Mouse (Mus musculus) thymus, postnatal 10 days (tissue): ENCODE measurements around the gene Pea15a.

Experiments used
- DNase-seq, 2 experiments: peaks; one replicate each; pipeline ENCODE4 v3.0.0; 2021; ENCODE audit warnings: low spot score in 2 of 2

The Pea15a gene

DNA sequence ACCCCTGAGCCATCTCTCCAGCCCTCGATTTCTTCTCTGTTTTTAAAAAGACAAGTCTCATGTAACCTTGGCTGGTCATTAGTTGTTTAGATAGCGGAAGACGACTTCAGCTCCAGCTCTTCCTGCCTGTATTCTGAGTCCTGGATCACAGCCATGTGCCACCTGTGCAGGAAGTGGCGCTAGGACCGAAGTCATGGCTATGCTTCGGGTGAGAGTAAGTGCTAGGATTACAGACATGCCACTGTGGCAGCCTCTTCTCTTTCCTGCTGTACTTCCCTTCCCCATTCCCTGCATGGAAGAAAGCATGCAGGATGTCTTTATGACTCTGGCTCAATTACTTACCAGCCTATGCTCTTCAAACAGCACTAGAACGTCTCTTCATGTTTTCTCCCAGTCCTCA is 27.5 kb downstream of the Pea15a start:
- no peak for DNase-seq

GRCm38 (mm10) chr1:172177791-172178190 is 28.8 kb downstream of the Pea15a start:
- DNase-seq = no peak

GRCm38 (mm10) chr1:172173181-172173580 is 33.4 kb downstream of the Pea15a start:
- DNase-seq = no peak

DNA sequence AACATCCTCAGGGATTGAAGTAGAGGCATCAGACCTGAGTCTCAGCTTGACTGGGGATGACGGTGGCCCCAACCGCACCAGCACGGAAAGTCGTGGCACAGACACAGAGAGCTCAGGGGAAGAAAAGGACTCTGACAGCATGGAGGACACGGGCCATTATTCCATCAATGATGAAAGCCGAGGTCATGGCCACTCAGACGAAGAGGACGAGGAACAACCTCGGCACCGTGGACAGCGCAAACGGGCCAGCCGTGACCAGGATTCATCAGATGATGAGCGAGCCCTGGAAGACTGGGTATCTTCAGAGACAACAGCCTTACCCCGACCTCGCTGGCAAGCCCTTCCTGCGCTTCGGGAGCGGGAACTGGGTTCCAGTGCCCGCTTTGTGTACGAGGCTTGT is 34.2 kb downstream of the Pea15a start:
- DNase-seq = no peak

DNA sequence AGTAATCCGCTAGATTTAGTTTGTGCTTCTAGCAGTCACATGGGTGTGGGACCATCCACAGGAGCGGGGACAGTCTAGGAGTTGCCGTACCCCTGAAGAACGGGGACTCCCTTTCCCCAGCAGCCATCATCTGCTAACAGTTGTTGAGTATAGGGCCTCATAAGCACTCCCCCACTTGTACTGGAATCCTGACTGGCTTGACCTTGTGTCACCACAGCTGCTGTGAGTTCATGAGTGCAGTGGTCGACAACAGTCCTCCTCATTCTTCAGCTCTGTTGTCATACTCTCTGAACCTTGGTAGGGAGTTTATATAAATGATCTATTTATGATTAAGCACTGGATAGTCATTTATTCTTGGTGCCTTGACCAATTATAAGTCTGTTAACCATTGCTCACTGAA is 36.8 kb downstream of the Pea15a start:
- DNase-seq = no peak

GRCm38 (mm10) chr1:172167911-172168310 is 38.7 kb downstream of the Pea15a start:
- DNase-seq = no peak

- no peak for DNase-seq
These were observed 43.6 kb downstream of the Pea15a start for GRCm38 (mm10) chr1:172162959-172163358.

DNA sequence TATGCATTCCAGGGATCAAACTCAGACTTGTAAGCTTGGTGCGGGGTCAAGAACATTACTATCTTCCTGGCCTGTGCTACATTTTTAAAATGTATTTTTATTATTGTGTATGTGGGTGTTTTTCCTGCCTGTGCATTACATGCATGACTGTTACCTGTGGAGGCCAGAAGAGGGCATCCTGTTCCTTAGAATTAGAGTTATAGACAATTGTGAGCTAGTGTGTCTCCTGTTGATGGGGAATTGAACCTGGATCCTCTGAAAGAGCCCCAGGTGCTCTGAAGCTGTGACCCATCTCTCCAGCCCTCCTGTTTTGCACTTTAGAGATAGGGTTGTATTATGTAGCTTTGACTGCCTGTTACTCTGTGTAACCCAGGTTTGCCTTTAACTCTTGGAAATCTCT is 44.6 kb downstream of the Pea15a start:
- no peak for DNase-seq

DNA sequence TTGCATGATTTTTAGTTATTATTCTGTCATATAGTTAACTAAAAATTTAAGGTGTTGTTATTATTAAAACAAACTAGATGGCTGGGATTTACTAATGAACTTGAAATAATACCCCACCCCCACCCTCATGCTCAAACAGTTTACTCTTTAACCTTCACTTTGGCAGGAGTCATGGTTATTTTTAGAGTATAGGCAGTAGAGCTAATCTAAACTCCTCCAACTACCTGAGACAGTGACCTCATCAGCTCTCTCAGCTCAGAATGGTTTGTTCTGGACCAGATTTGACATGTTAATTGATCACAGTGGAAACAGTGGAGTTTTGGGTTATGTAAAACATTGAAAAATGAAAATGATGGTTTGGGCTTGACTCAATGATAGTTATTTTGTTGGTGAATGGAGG is 46.1 kb downstream of the Pea15a start:
- no peak for DNase-seq

GRCm38 (mm10) chr1:172159970-172160369 is 46.6 kb downstream of the Pea15a start:
- DNase-seq = no peak

DNA sequence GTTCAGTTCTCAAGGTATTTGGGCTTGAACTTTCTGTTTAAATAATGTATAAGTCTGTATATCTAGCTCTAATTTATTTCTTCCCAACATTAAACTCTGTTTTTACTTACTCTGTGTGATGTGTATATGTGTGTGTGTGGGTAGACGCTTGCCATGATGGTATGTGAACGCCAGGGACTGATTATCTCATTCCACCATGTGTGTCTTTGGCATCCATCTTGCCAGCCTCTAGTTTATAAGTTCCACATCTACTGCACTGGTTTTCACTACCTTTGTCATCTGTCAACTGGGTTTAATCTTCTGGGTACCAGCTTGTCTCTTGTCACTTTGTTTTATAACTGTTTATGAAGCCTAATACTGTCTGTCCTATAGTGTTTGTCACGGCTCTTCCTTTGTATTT is 51.1 kb downstream of the Pea15a start:
- no peak for DNase-seq

GRCm38 (mm10) chr1:172154536-172154935 is 52.1 kb downstream of the Pea15a start:
- no peak for DNase-seq

GRCm38 (mm10) chr1:172148955-172149815 is 57.4 kb downstream of the Pea15a start:
- no peak for DNase-seq

GRCm38 (mm10) chr1:172148279-172148954 is 58.2 kb downstream of the Pea15a start:
- peak; percentile 23 to 41 for DNase-seq

GRCm38 (mm10) chr1:172147835-172148278 is 58.7 kb downstream of the Pea15a start, which contains the start of gene Dcaf8:
Gene Dcaf8, plus strand, starts transcription at chr1:172148084.
- peak; percentile 98 for DNase-seq
